Mouse (Mus musculus): ENCODE measurements at regions not wholly inside any gene's neighbourhood (a gene's known extent, or its start where the extent isn't known, plus 50 kb on each side); places are given as distances from the start of the nearest gene placed in this dataset.

- peak; percentile 38 for DNase-seq
Observed at GRCm38 (mm10) chr9:88073165-88073564, 253.8 kb upstream of the Nt5e start.

- DNase-seq, result no peak
Observed at GRCm38 (mm10) chr9:88073579-88073978, 253.4 kb upstream of the Nt5e start.

GRCm38 (mm10) chr9:88082931-88083479, 244.0 kb upstream of the Nt5e start:
- DNase-seq, result no peak

- no peak for DNase-seq
Observed at GRCm38 (mm10) chr9:88085181-88085816, 241.7 kb upstream of the Nt5e start.

- DNase-seq, result no peak
Observed at GRCm38 (mm10) chr9:88085866-88086265, 241.1 kb upstream of the Nt5e start.

GRCm38 (mm10) chr9:88091781-88092527, 235.0 kb upstream of the Nt5e start:
- no peak for DNase-seq

GRCm38 (mm10) chr9:88092561-88092960, 234.4 kb upstream of the Nt5e start:
- no peak for DNase-seq

- DNase-seq, result no peak
Observed at GRCm38 (mm10) chr9:88113094-88113493, 213.9 kb upstream of the Nt5e start.

- no peak for DNase-seq
Observed at GRCm38 (mm10) chr9:88120536-88120935, 206.5 kb upstream of the Nt5e start.

- no peak for DNase-seq
Observed at GRCm38 (mm10) chr9:88120963-88121570, 205.9 kb upstream of the Nt5e start.

- DNase-seq, result no peak
Observed at GRCm38 (mm10) chr9:88124322-88125005, 202.5 kb upstream of the Nt5e start.

- DNase-seq, result no peak
Observed at GRCm38 (mm10) chr9:88163025-88163780, 163.8 kb upstream of the Nt5e start.

- DNase-seq, result peak; percentile 8
Observed at GRCm38 (mm10) chr9:88177575-88178254, 149.3 kb upstream of the Nt5e start.

- no peak for DNase-seq
Observed at GRCm38 (mm10) chr9:88181189-88181994, 145.6 kb upstream of the Nt5e start.

- DNase-seq, result no peak
Observed at GRCm38 (mm10) chr9:88207378-88207777, 119.6 kb upstream of the Nt5e start.

- DNase-seq, result no peak
Observed at GRCm38 (mm10) chr9:88208022-88208421, 119.0 kb upstream of the Nt5e start.

- DNase-seq, result no peak
Observed at GRCm38 (mm10) chr9:88214758-88215157, 112.2 kb upstream of the Nt5e start.

- DNase-seq, result no peak
Observed at GRCm38 (mm10) chr9:88220360-88220759, 106.6 kb upstream of the Nt5e start.

- DNase-seq, result no peak
Observed at GRCm38 (mm10) chr9:88221276-88221675, 105.7 kb upstream of the Nt5e start.

- peak; percentile 45 for DNase-seq
Observed at GRCm38 (mm10) chr9:88221850-88222353, 105.1 kb upstream of the Nt5e start.

- no peak for DNase-seq
Observed at GRCm38 (mm10) chr9:88237126-88237525, 89.9 kb upstream of the Nt5e start.
